Mouse (Mus musculus) frontal cortex, postnatal 36 days (tissue): ENCODE measurements around the gene Egf.

Source experiments
- DNase-seq, 2 experiments: peaks; one replicate each; pipeline ENCODE4 v3.0.0; 2022; ENCODE audit warnings: low spot score in 2 of 2

The Egf gene

GRCm38 (mm10) chr3:129723311-129723710 lies 31.8 kb downstream of the Egf start:
- DNase-seq, result no peak

GRCm38 (mm10) chr3:129714542-129715145 lies 40.5 kb downstream of the Egf start:
- no peak for DNase-seq

GRCm38 (mm10) chr3:129708157-129708556 lies 47.0 kb downstream of the Egf start:
- DNase-seq, result peak; percentile 46 to 50

- no peak for DNase-seq
Observed at GRCm38 (mm10) chr3:129698882-129699281, 56.2 kb downstream of the Egf start.

- DNase-seq, result no peak
Observed at GRCm38 (mm10) chr3:129698365-129698764, 56.8 kb downstream of the Egf start.

GRCm38 (mm10) chr3:129697691-129698090 lies 57.4 kb downstream of the Egf start:
- no peak for DNase-seq

- no peak for DNase-seq
Observed at GRCm38 (mm10) chr3:129695943-129696342, 59.2 kb downstream of the Egf start.

- no peak for DNase-seq
Observed at GRCm38 (mm10) chr3:129693581-129693980, 61.5 kb downstream of the Egf start.

- DNase-seq, result no peak
Observed at GRCm38 (mm10) chr3:129692816-129693215, 62.3 kb downstream of the Egf start.

GRCm38 (mm10) chr3:129687429-129687828 lies 67.7 kb downstream of the Egf start:
- no peak for DNase-seq

- peak; percentile 48 to 81 for DNase-seq
Observed at GRCm38 (mm10) chr3:129686698-129687333, 68.3 kb downstream of the Egf start.

- DNase-seq, result no peak
Observed at GRCm38 (mm10) chr3:129686196-129686595, 68.9 kb downstream of the Egf start.

- no peak for DNase-seq
Observed at GRCm38 (mm10) chr3:129683060-129683679, 71.9 kb downstream of the Egf start.

GRCm38 (mm10) chr3:129682389-129682788 lies 72.7 kb downstream of the Egf start:
- DNase-seq, result peak; percentile 14 to 35

GRCm38 (mm10) chr3:129681841-129682240 lies 73.3 kb downstream of the Egf start:
- DNase-seq, result no peak

- peak in 1 of 2 experiments; percentile 12 for DNase-seq
Observed at GRCm38 (mm10) chr3:129680258-129680657, 74.9 kb downstream of the Egf start.

GRCm38 (mm10) chr3:129675923-129676322 lies 79.2 kb downstream of the Egf start:
- DNase-seq, result no peak

GRCm38 (mm10) chr3:129663906-129664305 lies 91.2 kb downstream of the Egf start:
- no peak for DNase-seq

- DNase-seq, result no peak
Observed at GRCm38 (mm10) chr3:129658776-129659175, 96.3 kb downstream of the Egf start.

- DNase-seq, result no peak
Observed at GRCm38 (mm10) chr3:129657775-129658174, 97.3 kb downstream of the Egf start.

- DNase-seq, result no peak
Observed at GRCm38 (mm10) chr3:129657222-129657621, 97.9 kb downstream of the Egf start.

GRCm38 (mm10) chr3:129656540-129656939 lies 98.6 kb downstream of the Egf start:
- no peak for DNase-seq

- DNase-seq, result no peak
Observed at GRCm38 (mm10) chr3:129652476-129652875, 102.6 kb downstream of the Egf start.
